Comparison of ENCODE assay signal across 19 mouse cellular contexts in genomic region chr1:38384010-38384409, GRCm38 (mm10).
DNase-seq lines count a peak whose midpoint lies in the region; ATAC-seq lines count a peak whose summit lies in the region.
"Had no signal": no experiment of that assay in that cellular context is flagged by ENCODE, and none has a peak within 500 bp of the region (broad histone marks: within the 10 kb centered on the region; RNA-seq: fewer than 3 reads in every experiment).

No protein-coding gene starts in this region.

- H3K4me2 ChIP-seq in kidney, embryonic 15.5 days = no peak overlapping the region
- no peak overlapping the region for H3K4me2 ChIP-seq in hindbrain, embryonic 11.5 days (replicated peaks; ENCODE audit: low read depth, low read length)
- H3K4me2 ChIP-seq in hindbrain, embryonic 13.5 days = no peak overlapping the region
- no peak overlapping the region for H3K4me2 ChIP-seq in midbrain, embryonic 13.5 days (replicated peaks)
- H3K4me2 ChIP-seq: lung, embryonic 15.5 days had no signal

- H3K4me1 ChIP-seq in kidney, embryonic 15.5 days = peaks cover 27% of the 10 kb centered on the region
- no peaks in the 10 kb centered on the region for H3K4me1 ChIP-seq in hindbrain, embryonic 11.5 days (replicated peaks; ENCODE audit: control insufficient read depth, insufficient read depth, low read length)
- H3K4me1 ChIP-seq in hindbrain, embryonic 13.5 days (replicated peaks) = peaks cover 37% of the 10 kb centered on the region
- peaks cover 27% of the 10 kb centered on the region for H3K4me1 ChIP-seq in midbrain, embryonic 13.5 days (replicated peaks)

- no peak overlapping the region for H3K9ac ChIP-seq in kidney, embryonic 15.5 days
- H3K9ac ChIP-seq in hindbrain, embryonic 11.5 days (ENCODE audit: low read depth, low read length) = no peak overlapping the region
- H3K9ac ChIP-seq in hindbrain, embryonic 13.5 days = no peak overlapping the region; the same call in 1 of the 2 replicates
- no peak overlapping the region for H3K9ac ChIP-seq in midbrain, embryonic 13.5 days (replicated peaks)
- H3K9ac ChIP-seq: lung, embryonic 15.5 days had no signal

- H3K4me3 ChIP-seq in kidney, embryonic 15.5 days (replicated peaks) = no peak overlapping the region
- no peak overlapping the region for H3K4me3 ChIP-seq in hindbrain, embryonic 11.5 days (ENCODE audit: low read depth, low read length)
- no peak overlapping the region for H3K4me3 ChIP-seq in hindbrain, embryonic 13.5 days
- no peak overlapping the region for H3K4me3 ChIP-seq in midbrain, embryonic 13.5 days (replicated peaks)
- H3K4me3 ChIP-seq: lung, embryonic 15.5 days had no signal

- no peak for DNase-seq in kidney, adult 18-20 months
- DNase-seq in hindbrain, embryonic 11.5 days (ENCODE audit: low spot score) = no peak
- DNase-seq in lung, postnatal 14 days = no peak
- DNase-seq in cerebellum, adult 9-11 months = no peak
- no peak for DNase-seq in kidney, postnatal 25 days
- DNase-seq: adrenal gland, adult 8-10 months; cerebellum, postnatal 10 days; embryo, embryonic 11 days; kidney, adult 2 months; kidney, postnatal 14 days; right cerebral cortex, postnatal 25 days; thymus, postnatal 4 days had no signal

- ATAC-seq in kidney, embryonic 15.5 days (replicated peaks; ENCODE audit: low FRiP score) = no peak
- no peak for ATAC-seq in hindbrain, embryonic 11.5 days (ENCODE audit: low FRiP score)
- no peak for ATAC-seq in hindbrain, embryonic 13.5 days (ENCODE audit: low FRiP score)
- no peak; the same call in 1 of the 2 replicates for ATAC-seq in midbrain, embryonic 13.5 days
- ATAC-seq: forebrain, embryonic 16.5 days; Patski had no signal

- H3K9me3 ChIP-seq in kidney, embryonic 15.5 days (replicated peaks) = no peaks in the 10 kb centered on the region
- H3K9me3 ChIP-seq in hindbrain, embryonic 11.5 days (ENCODE audit: control insufficient read depth, low read length) = peaks cover 2% of the 10 kb centered on the region; the same call in 1 of the 2 replicates
- no peaks in the 10 kb centered on the region for H3K9me3 ChIP-seq in hindbrain, embryonic 13.5 days
- H3K9me3 ChIP-seq in midbrain, embryonic 13.5 days = no peaks in the 10 kb centered on the region
- H3K9me3 ChIP-seq: lung, embryonic 15.5 days had no signal

- H3K27ac ChIP-seq in kidney, embryonic 15.5 days = 0 out of 2 replicates have a peak overlapping the region, but pooled peaks have one; percentile 10
- H3K27ac ChIP-seq in hindbrain, embryonic 11.5 days (ENCODE audit: low read depth, low read length) = 0 out of 2 replicates have a peak overlapping the region, but pooled peaks have one; percentile 39
- peak overlapping the region; percentile 73 for H3K27ac ChIP-seq in hindbrain, embryonic 13.5 days
- H3K27ac ChIP-seq in midbrain, embryonic 13.5 days = 0 out of 2 replicates have a peak overlapping the region, but pooled peaks have one; percentile 5
- H3K27ac ChIP-seq: lung, embryonic 15.5 days; macrophage had no signal

- H3K36me3 ChIP-seq in kidney, embryonic 15.5 days = peaks cover 8% of the 10 kb centered on the region; the same call in 1 of the 2 replicates
- no peaks in the 10 kb centered on the region; the same call in 1 of the 2 replicates for H3K36me3 ChIP-seq in hindbrain, embryonic 11.5 days (ENCODE audit: control insufficient read depth, insufficient read depth, low read length)
- no peaks in the 10 kb centered on the region for H3K36me3 ChIP-seq in hindbrain, embryonic 13.5 days
- peaks cover 3% of the 10 kb centered on the region; the same call in 1 of the 2 replicates for H3K36me3 ChIP-seq in midbrain, embryonic 13.5 days
- H3K36me3 ChIP-seq: lung, embryonic 15.5 days had no signal

- 80% methylated on average over 7 of the region's 7 CpGs for WGBS in kidney, embryonic 15.5 days
- 81% methylated on average over 7 of the region's 7 CpGs for WGBS in hindbrain, embryonic 11.5 days
- WGBS in hindbrain, embryonic 13.5 days = 79% methylated on average over 7 of the region's 7 CpGs
- 90% methylated on average over 7 of the region's 7 CpGs for WGBS in midbrain, embryonic 13.5 days

- H3K27me3 ChIP-seq in kidney, embryonic 15.5 days = no peaks in the 10 kb centered on the region
- no peaks in the 10 kb centered on the region for H3K27me3 ChIP-seq in hindbrain, embryonic 11.5 days (ENCODE audit: control insufficient read depth, insufficient read depth, low read length)
- H3K27me3 ChIP-seq in hindbrain, embryonic 13.5 days = no peaks in the 10 kb centered on the region
- no peaks in the 10 kb centered on the region for H3K27me3 ChIP-seq in midbrain, embryonic 13.5 days
- H3K27me3 ChIP-seq: lung, embryonic 15.5 days had no signal

Comparison
In these comparisons a context has a peak if more than half of its experiments do, and no peak if none do; other contexts are left out.
1. H3K27ac ChIP-seq: peak in every context shown above with its lines; median percentile 73 in hindbrain, embryonic 13.5 days; 39 in hindbrain, embryonic 11.5 days; 10 in kidney, embryonic 15.5 days; 5 in midbrain, embryonic 13.5 days.